Mouse (Mus musculus) midbrain, embryonic 14.5 days (tissue): ENCODE results near the gene Spata1. TPM values are rescaled to one million over a fixed set of nuclear protein-coding genes. Genes with fewer than 3 reads are reported as not detected.
"Not testable (repeated sequence)": the region's sequence is repeated elsewhere in the genome, so short reads cannot be mapped to it uniquely, and the experiment has no call there.

Experiments used
- ATAC-seq: fragments of 200-750 bp; cut with Nextera tagmentation; 2 replicates; pipeline ENCODE4 v1.8.0; 2017; ENCODE audit warnings: moderate number of reproducible peaks, moderate library complexity; ENCODE audit not compliant: low FRiP score, low TSS enrichment
- DNase-seq: peaks from one replicate; pipeline ENCODE4 v3.0.0-alpha.2; 2015
- H3K27ac ChIP-seq: fragments of 300-500 bp; sonication (generic); replicated peaks from 2 replicates; pipeline ENCODE4 v1.5.1; 2014; ENCODE audit warnings: mild to moderate bottlenecking, low read depth, low read length, moderate library complexity
- H3K27me3 ChIP-seq: fragments of 300-500 bp; sonication (generic); 2 replicates; pipeline ENCODE4 v1.6.1; 2014; ENCODE audit warnings: low read length, control low read depth, mixed read lengths; ENCODE audit not compliant: control insufficient read depth, insufficient read depth
- H3K36me3 ChIP-seq: fragments of 300-500 bp; sonication (generic); 2 replicates; pipeline ENCODE4 v1.6.1; 2014; ENCODE audit warnings: low read length, control low read depth; ENCODE audit not compliant: control insufficient read depth, insufficient read depth
- H3K4me1 ChIP-seq: fragments of 300-500 bp; sonication (generic); 2 replicates; pipeline ENCODE4 v1.6.1; 2014; ENCODE audit warnings: mild to moderate bottlenecking, antibody characterized with exemption, low read length, control low read depth; ENCODE audit not compliant: control insufficient read depth, insufficient read depth
- H3K4me2 ChIP-seq: fragments of 300-500 bp; sonication (generic); 2 replicates; pipeline ENCODE4 v1.6.1; 2014; ENCODE audit warnings: mild to moderate bottlenecking, low read length, moderate library complexity
- H3K4me3 ChIP-seq: fragments of 300-500 bp; sonication (generic); replicated peaks from 2 replicates; pipeline ENCODE4 v1.5.1; 2014; ENCODE audit warnings: low read depth, low read length
- H3K9ac ChIP-seq: fragments of 300-500 bp; sonication (generic); replicated peaks from 2 replicates; pipeline ENCODE4 v1.6.1; 2014; ENCODE audit warnings: mild to moderate bottlenecking, low read length, moderate library complexity
- H3K9me3 ChIP-seq: fragments of 300-500 bp; sonication (generic); 2 replicates; pipeline ENCODE4 v1.6.1; 2016; ENCODE audit warnings: low read length, control low read depth, mixed read lengths; ENCODE audit not compliant: control insufficient read depth
- WGBS: fragments of 180-500 bp; shearing (Covaris S2); extraction: QIAGEN DNeasy Blood & Tissue Kit; methylation state at CpG from one replicate; pipeline ENCODE4 v1.1.7; 2014; 5-methylcytosine and 5-hydroxymethylcytosine counted together
- polyA plus RNA-seq: library from polyadenylated mRNA; unstranded; fragments of >200 nt; fragmentation: Nextera tagmentation; extraction: Ambion mirVana; gene quantifications from 2 replicates; pipeline ENCODE4 v1.2.1, GENCODE M21; 2014

Gene Spata1
- polyA plus RNA-seq, 1 experiment from 2014 or later: 4.6 TPM

DNA sequence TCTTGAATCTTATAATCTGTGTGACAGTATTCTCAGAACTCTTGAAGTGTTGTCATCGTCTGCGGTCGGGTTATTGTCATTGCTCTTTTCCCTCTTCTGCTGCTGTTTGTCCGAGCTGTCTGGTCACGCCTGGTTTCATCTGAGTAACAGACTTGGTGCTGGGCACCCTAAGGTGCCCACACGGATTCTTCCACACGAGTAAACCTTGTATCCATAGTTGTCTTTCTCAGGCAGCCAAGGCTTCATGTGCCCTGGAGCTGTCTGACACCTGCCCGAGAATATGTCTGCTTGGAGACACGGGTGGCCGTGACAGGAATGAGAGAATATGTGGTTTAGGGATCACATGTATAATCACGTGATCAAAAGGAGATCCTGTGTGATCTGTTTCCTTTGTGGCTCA, 64.0 kb downstream of the Spata1 start:
- DNase-seq (no peak), ATAC-seq (no peak)
- H3K9me3 ChIP-seq: no peaks in the 10 kb centered on the region
- H3K4me2 ChIP-seq: no peak overlapping the region
- 91% methylated on average over 11 of the region's 11 CpGs for WGBS
- H3K27ac ChIP-seq: no peak overlapping the region
- H3K36me3 ChIP-seq: peaks cover 77% of the 10 kb centered on the region
- H3K9ac ChIP-seq: no peak overlapping the region
- H3K27me3 ChIP-seq: no peaks in the 10 kb centered on the region
- H3K4me1 ChIP-seq: no peaks in the 10 kb centered on the region
- no peak overlapping the region for H3K4me3 ChIP-seq

DNA sequence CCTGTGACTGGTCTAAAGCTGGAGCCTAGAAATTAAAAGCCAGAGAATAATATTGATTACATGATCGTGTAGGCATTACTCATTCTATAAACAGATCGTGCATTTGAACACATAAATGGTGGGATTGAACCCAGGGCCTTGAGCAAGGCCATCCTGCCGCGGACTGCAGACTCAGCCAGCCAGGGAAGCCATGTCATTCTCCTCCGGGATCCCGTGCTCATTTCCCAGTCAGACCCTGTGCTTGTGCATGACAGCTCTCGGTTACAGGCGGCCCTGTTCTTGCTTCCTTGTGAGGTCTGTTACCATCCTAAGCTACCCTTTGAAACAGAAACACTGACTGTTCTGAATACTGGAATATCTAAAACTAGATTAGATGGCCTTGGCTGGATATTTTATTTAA, 64.9 kb downstream of the Spata1 start:
- H3K27me3 ChIP-seq: no peaks in the 10 kb centered on the region
- no peak for ATAC-seq
- DNase-seq: no peak
- H3K9me3 ChIP-seq: no peaks in the 10 kb centered on the region
- 94% methylated on average over 8 of the region's 8 CpGs for WGBS
- H3K4me2 ChIP-seq: no peak overlapping the region
- H3K4me3 ChIP-seq: no peak overlapping the region
- H3K9ac ChIP-seq: no peak overlapping the region
- H3K27ac ChIP-seq: no peak overlapping the region
- H3K36me3 ChIP-seq: peaks cover 79% of the 10 kb centered on the region
- H3K4me1 ChIP-seq: no peaks in the 10 kb centered on the region

DNA sequence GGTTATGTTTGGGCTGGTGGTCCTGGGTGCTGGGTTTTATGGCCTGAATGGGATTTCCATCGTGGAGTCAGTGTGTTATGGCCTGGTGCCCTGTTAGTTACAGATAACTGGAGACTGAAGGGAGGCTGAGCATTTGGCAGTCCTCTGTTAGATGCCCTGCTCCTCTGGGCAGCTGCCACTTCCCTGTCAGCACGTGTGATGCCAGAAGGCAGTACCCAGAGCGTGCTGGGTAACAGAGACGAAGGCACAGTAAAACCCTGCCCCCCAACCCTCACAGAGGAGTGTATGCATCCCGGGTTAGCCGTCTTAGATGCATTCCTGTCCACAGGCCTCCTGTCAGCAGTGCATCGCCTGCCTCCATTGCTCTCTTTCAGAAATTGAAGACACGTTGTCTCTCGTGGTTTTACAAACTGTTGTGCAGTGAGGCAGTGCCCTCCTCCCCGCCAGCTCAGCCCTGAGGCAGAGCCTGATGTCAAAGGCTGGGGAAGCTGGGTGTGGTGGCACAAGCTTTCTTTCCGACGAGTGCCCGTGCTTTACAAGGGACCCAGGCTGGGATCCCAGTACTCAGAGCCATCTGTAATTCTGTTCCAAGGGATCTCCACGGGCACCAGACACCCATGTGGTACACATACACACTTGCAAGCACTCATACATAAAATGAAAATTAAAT, 65.7 kb downstream of the Spata1 start:
- H3K27me3 ChIP-seq: no peaks in the 10 kb centered on the region
- no peak for DNase-seq
- H3K27ac ChIP-seq: no peak overlapping the region
- peaks cover 84% of the 10 kb centered on the region for H3K36me3 ChIP-seq
- no peaks in the 10 kb centered on the region for H3K4me1 ChIP-seq
- ATAC-seq: no peak
- no peaks in the 10 kb centered on the region for H3K9me3 ChIP-seq
- H3K4me3 ChIP-seq: no peak overlapping the region
- H3K4me2 ChIP-seq: no peak overlapping the region
- 90% methylated on average over 14 of the region's 14 CpGs for WGBS
- H3K9ac ChIP-seq: no peak overlapping the region

DNA sequence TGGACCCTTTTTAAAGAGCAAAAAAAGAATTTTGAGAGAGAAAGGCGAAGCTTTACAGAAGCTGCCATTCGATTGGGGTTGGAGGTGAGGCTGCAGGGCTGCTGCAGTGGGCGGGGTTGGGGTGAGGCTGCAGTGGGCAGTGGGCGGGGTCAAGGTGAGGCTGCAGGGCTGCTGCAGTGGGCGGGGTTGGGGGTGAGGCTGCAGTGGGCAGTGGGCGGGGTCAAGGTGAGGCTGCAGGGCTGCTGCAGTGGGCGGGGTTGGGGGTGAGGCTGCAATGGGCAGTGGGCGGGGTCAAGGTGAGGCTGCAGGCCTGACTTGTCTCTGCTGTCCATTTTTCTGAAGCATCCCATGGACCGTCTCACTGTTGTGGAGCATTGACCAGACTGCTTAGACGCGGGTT, 66.5 kb downstream of the Spata1 start:
- H3K4me2 ChIP-seq, H3K27ac ChIP-seq, H3K9ac ChIP-seq, DNase-seq, H3K4me1 ChIP-seq, H3K27me3 ChIP-seq, ATAC-seq, H3K4me3 ChIP-seq, H3K9me3 ChIP-seq: not testable (repeated sequence)
- WGBS: 93% methylated on average over 11 of the region's 11 CpGs
- peaks cover 85% of the 10 kb centered on the region for H3K36me3 ChIP-seq

DNA sequence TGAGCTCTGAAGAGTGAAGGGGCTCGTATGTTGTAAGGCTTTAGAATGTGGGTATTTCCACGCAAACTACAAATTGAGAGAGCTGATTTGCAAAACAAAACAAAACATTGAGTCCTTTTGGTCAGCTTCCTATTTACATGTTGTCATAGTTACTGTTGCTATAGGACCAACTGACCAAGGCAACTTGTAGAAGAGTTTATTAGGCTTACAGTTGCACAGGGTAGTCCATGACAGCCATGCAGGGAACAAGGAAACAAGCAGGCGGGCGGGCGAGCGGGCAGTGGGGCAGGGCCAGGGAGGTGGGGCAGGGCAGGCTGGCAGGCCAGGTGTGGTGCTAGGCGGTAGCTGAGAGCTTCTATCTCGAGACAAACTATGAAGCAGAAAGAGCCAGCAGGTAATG, 73.1 kb downstream of the Spata1 start:
- Histone ChIP-seq H3K4me2 (no peak overlapping the region), H3K27me3 (no peaks in the 10 kb centered on the region), H3K9ac (no peak overlapping the region), H3K9me3 (no peaks in the 10 kb centered on the region), H3K27ac (no peak overlapping the region), H3K4me1 (peaks cover 3% of the 10 kb centered on the region; the same call in 1 of the 2 replicates), H3K4me3 (no peak overlapping the region), H3K36me3 (peaks cover 72% of the 10 kb centered on the region)
- ATAC-seq: no peak; the same call in 1 of the 2 replicates
- peak; percentile 6 for DNase-seq
- 76% methylated on average over 8 of the region's 8 CpGs for WGBS

DNA sequence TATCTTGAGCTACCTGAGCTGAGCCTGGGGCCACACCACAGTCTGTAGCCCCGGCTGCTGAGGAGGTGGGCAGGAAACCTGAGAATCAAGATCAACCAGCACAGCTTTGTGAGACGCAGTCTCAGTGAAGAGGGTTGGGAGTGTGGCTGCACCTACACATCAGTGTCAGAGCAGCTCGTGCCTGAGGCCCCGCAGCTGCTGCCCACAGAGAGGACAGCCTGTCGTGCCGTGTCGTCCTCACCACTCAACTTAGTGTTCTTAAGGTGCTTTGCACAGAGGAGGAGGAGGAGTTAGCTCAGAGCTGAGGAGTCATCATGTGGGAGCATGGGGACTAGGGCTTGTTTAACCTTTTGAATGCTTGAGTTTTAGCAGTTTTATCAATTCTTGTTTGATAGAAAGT, 73.7 kb downstream of the Spata1 start:
- Histone ChIP-seq H3K4me2 (no peak overlapping the region), H3K27me3 (no peaks in the 10 kb centered on the region), H3K9ac (no peak overlapping the region), H3K4me3 (no peak overlapping the region), H3K4me1 (peaks cover 3% of the 10 kb centered on the region; the same call in 1 of the 2 replicates), H3K27ac (no peak overlapping the region), H3K36me3 (peaks cover 68% of the 10 kb centered on the region), H3K9me3 (no peaks in the 10 kb centered on the region)
- WGBS: 72% methylated on average over 7 of the region's 7 CpGs
- DNase-seq (no peak), ATAC-seq (no peak)

DNA sequence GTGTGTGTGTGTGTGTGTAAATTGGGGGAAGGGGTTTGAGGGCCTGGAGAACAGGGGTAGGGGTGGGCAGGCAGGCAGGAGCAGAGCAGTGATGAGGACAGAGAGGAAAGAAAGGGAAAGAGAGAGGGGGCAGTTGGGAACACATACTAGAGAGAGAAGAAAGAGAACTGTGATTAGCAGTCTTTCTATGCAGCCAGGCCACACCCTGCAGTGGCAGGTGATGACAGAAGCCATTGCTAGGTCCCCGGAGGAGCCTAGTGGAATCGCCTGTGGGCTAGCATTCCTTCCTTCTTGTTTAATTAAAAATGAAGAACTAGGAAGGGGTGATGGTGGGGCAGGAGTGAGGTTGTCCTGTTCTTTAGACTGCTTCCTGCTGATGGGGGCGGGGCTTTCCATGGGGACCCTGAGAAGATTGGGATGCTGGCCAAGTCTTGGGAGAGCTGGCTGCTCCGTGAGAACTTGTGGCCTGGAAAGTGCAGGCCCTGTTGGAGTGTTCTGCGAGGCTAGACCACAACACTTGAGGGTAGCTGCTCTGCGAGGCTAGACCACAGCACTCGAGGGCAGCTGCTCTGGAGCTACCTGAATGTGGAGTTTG, 75.2 kb downstream of the Spata1 start:
- Histone ChIP-seq H3K4me1 (peaks cover 3% of the 10 kb centered on the region; the same call in 1 of the 2 replicates), H3K9me3 (no peaks in the 10 kb centered on the region), H3K4me2 (no peak overlapping the region), H3K9ac (no peak overlapping the region), H3K27ac (no peak overlapping the region), H3K4me3 (no peak overlapping the region), H3K36me3 (peaks cover 69% of the 10 kb centered on the region), H3K27me3 (no peaks in the 10 kb centered on the region)
- DNase-seq: peak; percentile 51
- no peak; the same call in 1 of the 2 replicates for ATAC-seq
- WGBS: 81% methylated on average over 7 of the region's 7 CpGs

DNA sequence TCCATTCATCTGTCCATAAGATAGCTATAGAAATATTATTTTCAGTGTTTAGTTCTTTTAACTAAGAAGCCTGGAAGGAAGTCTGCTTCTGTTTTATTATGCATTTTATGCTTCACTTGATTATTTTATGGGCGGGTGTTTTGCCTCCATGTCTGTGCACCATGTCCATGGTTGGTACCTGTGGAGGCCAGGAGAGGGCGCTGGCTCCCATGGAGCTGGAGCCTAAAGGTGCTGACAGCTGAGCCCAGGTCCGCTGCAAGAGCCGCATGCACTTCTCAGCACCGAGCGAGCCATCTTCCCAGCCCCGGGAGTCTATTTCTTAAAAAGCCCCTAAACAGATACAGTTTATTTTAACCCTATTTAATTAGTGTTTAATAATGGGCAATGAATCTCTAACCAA, 75.8 kb downstream of the Spata1 start:
- H3K4me1 ChIP-seq: peaks cover 3% of the 10 kb centered on the region; the same call in 1 of the 2 replicates
- peaks cover 69% of the 10 kb centered on the region for H3K36me3 ChIP-seq
- no peaks in the 10 kb centered on the region for H3K27me3 ChIP-seq
- H3K4me3 ChIP-seq: no peak overlapping the region
- no peak overlapping the region for H3K4me2 ChIP-seq
- H3K27ac ChIP-seq: no peak overlapping the region
- DNase-seq: peak; percentile 2
- H3K9me3 ChIP-seq: no peaks in the 10 kb centered on the region
- ATAC-seq: no peak; the same call in 1 of the 2 replicates
- no peak overlapping the region for H3K9ac ChIP-seq
- 82% methylated on average over 7 of the region's 7 CpGs for WGBS

DNA sequence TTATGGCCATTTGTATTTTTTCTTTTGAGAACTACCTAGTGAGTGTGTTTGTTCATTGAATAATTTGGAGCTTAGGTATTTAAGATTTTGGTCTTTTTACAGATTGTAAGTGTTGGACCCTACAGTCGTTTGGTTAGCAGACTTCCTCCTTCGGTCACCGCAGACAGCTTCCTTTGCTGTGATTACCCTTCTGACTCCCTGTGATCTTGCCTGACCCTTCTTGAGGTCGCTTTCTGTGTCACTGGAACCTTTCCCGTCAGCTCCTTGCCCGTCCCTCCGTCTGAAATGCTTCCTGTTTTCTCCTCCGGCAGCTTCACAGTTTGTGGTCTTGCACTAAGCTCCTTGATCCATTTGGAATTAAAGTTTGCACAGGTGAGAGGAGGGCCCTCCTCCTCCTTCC, 77.8 kb downstream of the Spata1 start:
- WGBS: 68% methylated on average over 8 of the region's 8 CpGs
- H3K36me3 ChIP-seq: peaks cover 59% of the 10 kb centered on the region

More for the DNA sequence above, 77.8 kb downstream of the Spata1 start:
- Histone ChIP-seq H3K9me3 (no peaks in the 10 kb centered on the region), H3K4me3 (no peak overlapping the region), H3K27me3 (no peaks in the 10 kb centered on the region), H3K4me2 (no peak overlapping the region), H3K27ac (no peak overlapping the region), H3K9ac (no peak overlapping the region), H3K4me1 (peaks cover 3% of the 10 kb centered on the region; the same call in 1 of the 2 replicates)
- DNase-seq (no peak), ATAC-seq (no peak)
